Mouse (Mus musculus): ENCODE data around the gene Lurap1l. TPM values are rescaled to one million over a fixed set of nuclear protein-coding genes. Genes with fewer than 3 reads are reported as not detected.

Gene Lurap1l
- polyA plus RNA-seq, 1 experiment from 2014 or later = 2.6 TPM

Small RNAs within 50 kb of the gene (microRNA-seq; reads per million reads assigned to microRNA genes)
- gene Gm27452 = not detected

Other genes starting within 250 kb of the Lurap1l start
- not detected in 2 replicates for gene Tyrp1, start 76.5 kb upstream of the Lurap1l start, polyA plus RNA-seq (2014; fragmentation: Nextera tagmentation; extraction: Ambion mirVana)

All from heart, embryonic 14.5 days (tissue).